Mouse (Mus musculus) Muller cell, postnatal 12 days (primary cell): ENCODE measurements at regions not wholly inside any gene's neighbourhood (a gene's known extent, or its start where the extent isn't known, plus 50 kb on each side); places are given as distances from the start of the nearest gene placed in this dataset.
A peak's percentile ranks its signal among the peaks of the same experiment; 100 is the strongest.
"Not testable (repeated sequence)": the region's sequence is repeated elsewhere in the genome, so short reads cannot be mapped to it uniquely, and the experiment has no call there.

Experiments used
- DNase-seq: peaks from one replicate; pipeline ENCODE4 v3.0.0-alpha.2; 2015; ENCODE audit errors: inconsistent ontology term

DNA sequence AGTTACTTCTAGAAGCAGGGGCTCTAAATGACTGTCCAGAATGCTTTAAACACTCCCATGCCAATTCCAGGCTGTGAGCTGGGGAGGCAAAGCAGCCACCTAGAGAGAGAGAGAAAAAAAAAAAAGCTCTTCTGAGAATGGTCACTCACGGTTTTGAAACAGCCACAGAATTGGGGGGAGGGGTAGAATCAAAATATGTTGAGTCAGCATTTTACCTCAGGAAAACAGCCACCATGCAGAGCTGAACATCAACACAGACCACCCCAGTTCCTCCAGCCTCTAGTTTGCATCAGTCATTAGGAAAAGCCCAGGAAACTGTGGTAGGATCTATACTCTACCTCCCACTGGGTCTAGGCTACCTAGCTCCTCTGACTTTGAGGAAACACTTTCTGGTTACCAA lies 124.1 kb upstream of the Gm5150 start:
- no peak for DNase-seq

- DNase-seq, result not testable (repeated sequence)
Observed at GRCm38 (mm10) chr3:16125346-16125915, 119.2 kb upstream of the Gm5150 start.

GRCm38 (mm10) chr3:16115944-16116343 lies 109.7 kb upstream of the Gm5150 start:
- peak; percentile 84 for DNase-seq

- DNase-seq, result no peak
Observed at GRCm38 (mm10) chr3:16107492-16107891, 101.3 kb upstream of the Gm5150 start.

GRCm38 (mm10) chr3:16105080-16105479 lies 98.8 kb upstream of the Gm5150 start:
- DNase-seq, result no peak

- DNase-seq, result no peak
Observed at GRCm38 (mm10) chr3:16103180-16103579, 96.9 kb upstream of the Gm5150 start.

DNA sequence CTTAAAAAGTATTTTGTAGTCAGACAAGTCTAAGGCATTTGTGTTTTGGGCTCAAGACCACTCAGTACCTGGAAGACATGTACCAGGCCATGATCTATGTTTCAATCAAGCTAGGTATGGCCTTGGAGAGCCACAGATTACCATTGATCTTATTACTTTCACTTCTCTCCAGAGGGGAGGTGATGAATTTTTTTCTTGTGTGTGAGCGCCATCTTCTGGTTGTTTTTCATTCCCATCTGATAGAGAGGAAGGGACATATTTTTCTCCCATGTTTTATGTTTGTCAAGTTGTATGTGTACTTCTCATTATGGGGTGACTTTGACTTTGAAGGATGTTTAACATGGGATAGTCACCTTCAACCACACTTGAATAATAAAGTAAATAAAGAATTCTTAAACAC lies 80.3 kb upstream of the Gm5150 start:
- DNase-seq, result peak; percentile 54

DNA sequence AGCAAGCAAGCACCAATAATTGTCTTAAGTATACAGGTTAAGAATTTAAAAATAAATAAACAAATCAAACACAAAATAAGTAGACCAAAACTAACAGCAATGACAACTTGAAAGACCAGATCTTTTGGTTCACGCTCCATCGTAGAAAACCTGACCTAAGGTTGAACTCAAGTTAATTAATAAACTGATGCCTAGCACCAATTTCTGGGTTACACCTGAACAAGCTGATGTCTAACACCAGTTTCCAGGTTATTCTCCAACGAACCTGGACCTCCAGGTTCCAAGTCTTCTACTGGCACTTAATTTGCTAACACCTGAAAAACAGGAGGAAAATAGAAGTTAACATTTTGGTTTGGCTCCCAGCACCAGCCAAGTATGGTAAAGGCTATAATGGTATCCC lies 79.1 kb upstream of the Gm5150 start:
- no peak for DNase-seq

- no peak for DNase-seq
Observed at GRCm38 (mm10) chr3:16079178-16079577, 72.9 kb upstream of the Gm5150 start.

DNA sequence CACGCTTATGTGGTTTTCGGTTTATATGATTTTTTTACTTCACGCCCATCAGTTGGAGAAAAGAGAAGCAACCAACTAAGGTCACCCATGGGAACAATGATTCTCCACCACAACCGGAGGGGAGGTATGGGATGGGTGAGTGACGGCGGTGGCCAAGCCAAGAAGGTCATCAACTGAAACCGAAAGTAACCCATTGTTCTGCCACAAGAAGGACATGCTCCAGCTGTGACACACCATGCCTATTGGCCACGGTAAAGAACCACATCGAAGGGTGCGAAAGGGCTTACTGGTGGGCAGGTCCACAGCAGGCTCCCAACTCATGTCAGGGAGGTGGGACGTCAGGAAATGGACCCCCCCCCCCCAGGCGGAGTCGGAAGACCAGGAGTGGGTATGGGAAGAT lies 65.7 kb upstream of the Gm5150 start:
- no peak for DNase-seq

DNA sequence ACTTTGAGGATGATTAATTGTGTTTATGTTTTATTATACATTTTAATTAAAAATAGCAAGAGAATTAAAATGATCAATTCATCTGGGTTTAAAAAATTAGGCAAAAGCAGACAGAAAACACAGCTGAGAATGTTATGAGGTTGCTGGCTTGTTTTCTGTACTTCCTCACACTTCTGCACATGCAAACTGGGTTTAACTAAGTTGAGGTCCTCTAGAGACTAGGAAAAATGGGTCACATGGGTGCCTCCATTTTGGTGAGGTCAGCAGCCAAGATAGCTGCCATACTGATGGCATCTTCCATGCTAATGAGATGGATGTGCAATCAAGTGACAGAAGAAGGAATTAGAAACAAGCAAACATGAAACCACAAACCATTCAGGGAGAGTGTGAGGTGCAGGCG lies 64.7 kb upstream of the Gm5150 start:
- no peak for DNase-seq

GRCm38 (mm10) chr3:16057709-16058108 lies 51.5 kb upstream of the Gm5150 start:
- DNase-seq, result not testable (repeated sequence)
